27 mouse cellular contexts compared by ENCODE assay signal in the genomic region with DNA sequence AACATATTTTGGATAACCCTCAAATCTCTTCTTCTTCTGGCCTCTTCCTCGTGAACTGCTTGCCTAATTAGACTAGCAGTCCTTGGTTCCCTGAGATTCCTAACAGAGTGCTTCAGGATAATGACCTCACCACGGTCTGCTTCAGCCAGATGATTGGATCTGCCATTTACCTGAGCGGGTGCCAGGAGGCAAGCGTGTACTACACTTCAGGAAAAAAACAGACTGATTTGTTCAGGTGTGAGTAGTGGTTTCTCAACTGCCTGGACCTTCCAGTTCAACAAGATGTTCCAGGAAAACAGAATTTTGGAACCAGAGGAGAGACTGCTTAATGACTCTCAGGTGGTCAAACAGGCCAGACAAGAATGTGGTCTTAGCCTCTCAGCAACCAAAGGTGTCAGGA.
A peak's percentile ranks its signal among the peaks of the same experiment; 100 is the strongest.
DNase-seq lines count a peak whose midpoint lies in the region; ATAC-seq lines count a peak whose summit lies in the region.
"Had no signal": no experiment of that assay in that cellular context is flagged by ENCODE, and none has a peak within 500 bp of the region (broad histone marks: within the 10 kb centered on the region; RNA-seq: fewer than 3 reads in every experiment).

No protein-coding gene starts in this region.

- peaks cover 3% of the 10 kb centered on the region; the same call in 1 of the 2 replicates for H3K27me3 ChIP-seq in limb, embryonic 11.5 days (ENCODE audit: control insufficient read depth, insufficient read depth, low read length)
- H3K27me3 ChIP-seq in limb, embryonic 10.5 days (ENCODE audit: low read depth, poor library complexity, severe bottlenecking), result peaks cover 69% of the 10 kb centered on the region
- H3K27me3 ChIP-seq in lung, embryonic 15.5 days, result 0 out of 2 replicates have a peak, but pooled peaks cover 11% of the 10 kb centered on the region
- peaks cover 5% of the 10 kb centered on the region for H3K27me3 ChIP-seq in forebrain, embryonic 11.5 days (ENCODE audit: control insufficient read depth, insufficient read depth, low read length)
- H3K27me3 ChIP-seq: CH12.LX; intestine, embryonic 15.5 days had no signal

- H3K9me3 ChIP-seq in limb, embryonic 11.5 days (ENCODE audit: control insufficient read depth, low read length), result no peaks in the 10 kb centered on the region
- H3K9me3 ChIP-seq in limb, embryonic 10.5 days (replicated peaks), result no peaks in the 10 kb centered on the region
- no peaks in the 10 kb centered on the region for H3K9me3 ChIP-seq in lung, embryonic 15.5 days
- no peaks in the 10 kb centered on the region for H3K9me3 ChIP-seq in forebrain, embryonic 11.5 days (ENCODE audit: control insufficient read depth, low read length)
- H3K9me3 ChIP-seq: forebrain, embryonic 13.5 days; G1E; heart, embryonic 10.5 days; intestine, embryonic 15.5 days; neural tube, embryonic 12.5 days had no signal

- no peaks in the 10 kb centered on the region for H3K36me3 ChIP-seq in limb, embryonic 11.5 days (ENCODE audit: control insufficient read depth, insufficient read depth, low read length)
- no peaks in the 10 kb centered on the region for H3K36me3 ChIP-seq in limb, embryonic 10.5 days
- no peaks in the 10 kb centered on the region for H3K36me3 ChIP-seq in lung, embryonic 15.5 days
- H3K36me3 ChIP-seq in forebrain, embryonic 11.5 days (ENCODE audit: control insufficient read depth, insufficient read depth, low read length), result no peaks in the 10 kb centered on the region
- H3K36me3 ChIP-seq: G1E; heart, embryonic 10.5 days; intestine, embryonic 15.5 days; neural tube, embryonic 12.5 days had no signal

- H3K4me1 ChIP-seq in limb, embryonic 11.5 days (ENCODE audit: control insufficient read depth, insufficient read depth, low read length), result no peaks in the 10 kb centered on the region
- H3K4me1 ChIP-seq in limb, embryonic 10.5 days, result no peaks in the 10 kb centered on the region
- peaks cover 12% of the 10 kb centered on the region; the same call in 1 of the 2 replicates for H3K4me1 ChIP-seq in lung, embryonic 15.5 days
- H3K4me1 ChIP-seq in forebrain, embryonic 11.5 days (replicated peaks; ENCODE audit: control insufficient read depth, insufficient read depth, low read length), result no peaks in the 10 kb centered on the region
- H3K4me1 ChIP-seq: forebrain, embryonic 13.5 days; heart, embryonic 10.5 days; intestine, embryonic 15.5 days; neural tube, embryonic 12.5 days had no signal

- no peak for ATAC-seq in limb, embryonic 11.5 days (ENCODE audit: insufficient number of reproducible peaks, low FRiP score, low TSS enrichment, low read depth)
- ATAC-seq in lung, embryonic 15.5 days (ENCODE audit: borderline replicate concordance, extremely low read depth, low FRiP score, low TSS enrichment), result peak; percentile 69
- ATAC-seq in forebrain, embryonic 11.5 days (replicated peaks; ENCODE audit: low FRiP score), result no peak
- ATAC-seq: forebrain, embryonic 13.5 days; hindbrain, embryonic 16.5 days; intestine, embryonic 15.5 days; liver, postnatal 0 days; Patski had no signal

- no peak overlapping the region for H3K4me2 ChIP-seq in limb, embryonic 11.5 days (ENCODE audit: low read depth, severe bottlenecking)
- no peak overlapping the region for H3K4me2 ChIP-seq in lung, embryonic 15.5 days
- no peak overlapping the region for H3K4me2 ChIP-seq in forebrain, embryonic 11.5 days (ENCODE audit: low read depth, low read length, severe bottlenecking)
- H3K4me2 ChIP-seq: forebrain, embryonic 13.5 days; intestine, embryonic 15.5 days; liver, embryonic 11.5 days; neural tube, embryonic 12.5 days had no signal

- no peak overlapping the region for H3K27ac ChIP-seq in limb, embryonic 11.5 days (replicated peaks; ENCODE audit: low read depth, low read length)
- H3K27ac ChIP-seq in limb, embryonic 10.5 days, result no peak overlapping the region
- peak overlapping the region; percentile 24; the same call in 1 of the 2 replicates for H3K27ac ChIP-seq in lung, embryonic 15.5 days
- H3K27ac ChIP-seq in forebrain, embryonic 11.5 days (ENCODE audit: low read depth, low read length), result no peak overlapping the region
- H3K27ac ChIP-seq: forebrain, embryonic 13.5 days; heart, embryonic 10.5 days; intestine, embryonic 15.5 days; neural tube, embryonic 12.5 days had no signal

- H3K9ac ChIP-seq in limb, embryonic 11.5 days (ENCODE audit: low read length), result no peak overlapping the region
- no peak overlapping the region for H3K9ac ChIP-seq in lung, embryonic 15.5 days
- no peak overlapping the region for H3K9ac ChIP-seq in forebrain, embryonic 11.5 days (ENCODE audit: low read length)
- H3K9ac ChIP-seq: forebrain, embryonic 13.5 days; intestine, embryonic 15.5 days; liver, postnatal 0 days; neural tube, embryonic 12.5 days had no signal

- peak; percentile 19 for DNase-seq in limb, embryonic 11.5 days (ENCODE audit: low spot score)
- DNase-seq in limb, embryonic 10.5 days (ENCODE audit: low spot score), result no peak
- peak; percentile 88 for DNase-seq in gonadal fat pad, adult 2 months (ENCODE audit: low read depth)
- DNase-seq in lung, postnatal 36 days, result peak; percentile 86
- no peak for DNase-seq in cerebellum, adult 11-12 months
- no peak for DNase-seq in forebrain, embryonic 11.5 days (ENCODE audit: low spot score)
- DNase-seq: adrenal gland, postnatal 10 days; B cell, adult 2 months; cerebellum, adult 9-10 months; kidney, adult 8-10 months; kidney, postnatal 10 days; left cerebral cortex, postnatal 4 days; liver, postnatal 0 days; midbrain, embryonic 14.5 days; right cerebral cortex, postnatal 14 days; spleen, adult 18-20 months; thymus, postnatal 14 days had no signal

- H3K4me3 ChIP-seq in limb, embryonic 11.5 days (ENCODE audit: low read depth, low read length), result no peak overlapping the region
- no peak overlapping the region for H3K4me3 ChIP-seq in limb, embryonic 10.5 days
- no peak overlapping the region for H3K4me3 ChIP-seq in lung, embryonic 15.5 days
- H3K4me3 ChIP-seq in forebrain, embryonic 11.5 days (ENCODE audit: low read depth, low read length), result no peak overlapping the region
- H3K4me3 ChIP-seq: forebrain, embryonic 13.5 days; heart, embryonic 10.5 days; intestine, embryonic 15.5 days; neural tube, embryonic 12.5 days had no signal

- 59% methylated on average over 4 of the region's 4 CpGs for WGBS in limb, embryonic 11.5 days
- 80% methylated on average over 4 of the region's 4 CpGs for WGBS in limb, embryonic 10.5 days
- 46% methylated on average over 4 of the region's 4 CpGs for WGBS in lung, embryonic 15.5 days
- 64% methylated on average over 4 of the region's 4 CpGs for WGBS in forebrain, embryonic 11.5 days

Comparison
In these comparisons a context has a peak if more than half of its experiments do, and no peak if none do; other contexts are left out.
1. DNase-seq: peak in limb, embryonic 11.5 days (single experiment), gonadal fat pad, adult 2 months (single experiment) and lung, postnatal 36 days (single experiment); none in limb, embryonic 10.5 days (single experiment), cerebellum, adult 11-12 months (single experiment) and forebrain, embryonic 11.5 days (single experiment).